Mouse (Mus musculus) mesoderm, embryonic 11.5 days (tissue): Measurements from ENCODE around the gene Vrk1.

Experiments
- DNase-seq: peaks from one replicate; pipeline ENCODE4 v3.0.0-alpha.2; 2012; ENCODE audit warnings: low read depth, low spot score

Gene Vrk1

DNA sequence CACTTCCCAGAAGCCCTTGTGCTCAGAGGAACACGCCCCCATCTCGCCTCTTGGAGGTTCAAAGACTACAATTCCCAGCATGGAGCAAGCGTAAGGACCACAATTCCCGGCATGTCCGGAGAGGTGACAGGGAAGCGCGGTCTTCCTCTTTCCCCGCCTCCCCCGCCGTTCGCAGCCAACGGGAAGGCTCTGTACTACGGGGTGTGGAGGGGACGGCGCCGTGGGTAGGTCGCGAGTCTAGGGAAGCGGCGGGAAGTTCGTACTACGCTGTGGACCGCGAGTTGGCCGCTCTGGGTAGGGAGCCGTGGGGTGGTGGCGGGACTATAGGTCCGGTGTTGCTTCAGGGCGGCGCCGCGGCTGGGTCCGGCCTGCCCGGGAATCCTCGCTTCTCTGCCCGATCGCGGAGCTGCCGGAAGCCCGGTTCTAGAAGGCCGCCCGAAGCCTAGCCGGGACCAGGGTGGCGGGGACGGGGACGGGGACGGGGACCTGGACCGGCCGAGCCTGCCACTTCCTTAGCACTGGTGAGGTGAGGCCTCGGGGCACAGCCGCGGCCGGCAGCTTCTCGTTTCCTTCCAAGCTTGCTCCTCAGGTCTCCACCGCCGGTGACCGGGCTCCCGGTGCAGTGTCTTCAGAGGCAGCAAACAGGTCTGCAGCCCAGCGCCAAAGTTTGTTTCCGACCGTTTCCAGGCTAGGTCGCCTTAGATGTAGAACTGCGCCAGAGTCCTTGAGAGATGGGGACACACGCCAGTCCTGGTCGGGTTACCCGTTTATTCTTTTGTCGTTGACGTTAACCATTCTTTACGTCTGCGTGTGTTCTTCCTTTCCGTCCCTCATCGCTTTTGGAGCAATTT is at the start of gene Vrk1:
TSS of gene Vrk1 (plus strand) at position 164 of the 851 bp plus-strand sequence.
- peak; percentile 97 for DNase-seq

DNA sequence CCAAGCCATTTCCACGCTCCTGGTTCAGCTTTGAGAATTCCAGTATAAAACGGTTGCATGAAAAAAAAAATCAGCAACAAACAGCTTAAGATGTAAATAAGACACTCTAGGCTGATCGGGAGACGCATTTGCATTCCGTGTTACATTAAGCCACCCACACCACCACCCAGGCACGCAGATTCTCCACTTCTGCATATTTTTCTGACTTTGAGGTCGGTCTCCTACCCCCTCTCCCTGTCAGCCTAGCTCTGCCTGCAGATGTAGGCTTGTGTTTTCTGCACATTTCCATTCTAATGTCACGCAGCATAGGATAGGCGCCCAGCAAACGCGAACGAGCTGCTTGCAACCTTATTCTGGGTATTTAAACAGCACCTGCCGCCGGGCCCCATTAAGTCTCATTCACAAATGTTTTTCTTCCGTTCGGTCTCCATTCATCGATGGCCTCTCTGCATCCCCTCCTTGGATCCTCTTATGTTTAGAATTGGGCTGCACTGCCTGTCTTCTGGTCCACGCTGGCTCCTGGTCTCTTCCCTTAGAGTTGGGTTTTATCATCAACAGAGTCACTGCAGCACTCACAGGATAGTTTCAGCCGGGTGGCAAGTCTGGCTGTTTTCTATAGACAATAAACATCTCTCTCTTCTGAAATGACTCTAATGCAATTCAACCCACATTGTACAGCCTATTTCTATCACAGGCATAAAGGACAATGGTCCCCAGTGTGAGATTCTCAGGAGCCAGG is 49.3 kb upstream of the Vrk1 start:
- no peak for DNase-seq

DNA sequence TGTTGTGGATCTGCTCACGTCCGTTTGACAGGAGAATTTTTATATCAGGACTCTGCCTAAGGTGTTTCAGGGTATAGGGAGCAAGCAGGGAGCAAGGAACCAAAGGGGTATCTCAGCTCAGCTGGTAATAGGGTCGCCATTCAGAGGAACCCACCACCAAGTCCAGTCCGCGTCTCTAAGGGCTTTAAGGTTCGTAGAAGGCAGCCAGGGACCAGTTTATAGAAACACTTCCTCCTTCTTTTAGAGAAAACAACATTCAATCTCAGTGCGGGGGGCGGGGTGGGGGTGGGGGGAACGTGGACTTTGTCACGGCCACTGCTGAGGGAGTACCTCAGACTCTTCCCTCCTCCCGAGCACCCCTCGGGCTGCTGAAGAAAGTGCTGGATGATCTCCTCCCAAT is 48.4 kb upstream of the Vrk1 start:
- DNase-seq, result no peak

DNA sequence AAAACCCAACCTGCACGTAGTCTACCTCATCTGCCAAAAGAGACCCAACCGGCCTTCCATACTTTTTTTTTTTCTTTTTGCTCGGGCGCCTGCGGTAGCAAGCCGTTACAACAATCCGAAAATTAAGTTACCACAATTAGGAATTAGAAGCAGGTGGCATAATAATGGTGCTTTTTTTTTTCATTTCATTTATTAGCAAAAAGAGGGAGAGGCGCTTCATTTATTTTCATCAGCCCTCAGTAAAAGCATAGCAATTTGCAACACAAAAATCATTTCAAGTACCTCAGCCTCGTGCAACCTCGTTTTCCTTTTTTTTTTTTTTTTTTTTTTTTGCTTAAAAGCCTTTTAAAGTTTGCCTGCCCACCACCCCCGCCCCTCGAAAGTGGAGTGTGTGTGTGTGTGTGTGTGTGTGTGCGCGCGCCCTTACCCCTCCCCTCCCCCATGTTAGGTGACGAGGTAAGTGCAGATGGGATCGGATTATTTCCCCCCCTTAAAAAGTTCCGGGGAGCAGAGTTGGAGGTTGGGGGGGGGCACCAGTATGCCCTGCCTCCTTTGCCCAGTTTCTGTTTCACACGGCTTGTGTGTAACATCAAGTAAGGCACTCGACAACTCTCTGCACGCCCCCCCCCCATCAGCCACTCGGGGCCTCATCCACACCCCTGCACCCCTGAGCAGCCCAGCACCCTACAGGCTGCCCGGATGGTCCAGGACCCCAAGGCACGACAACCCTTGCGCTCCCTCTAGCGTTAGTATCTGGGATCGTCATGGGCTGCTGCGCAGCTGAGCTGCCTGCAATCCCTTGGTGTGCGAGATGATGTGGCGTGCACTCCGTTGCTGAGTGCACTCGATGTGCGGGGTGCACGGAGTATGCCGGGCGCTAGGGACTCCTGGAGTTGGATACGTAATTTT is 47.7 kb upstream of the Vrk1 start:
- peak; percentile 93 for DNase-seq

DNA sequence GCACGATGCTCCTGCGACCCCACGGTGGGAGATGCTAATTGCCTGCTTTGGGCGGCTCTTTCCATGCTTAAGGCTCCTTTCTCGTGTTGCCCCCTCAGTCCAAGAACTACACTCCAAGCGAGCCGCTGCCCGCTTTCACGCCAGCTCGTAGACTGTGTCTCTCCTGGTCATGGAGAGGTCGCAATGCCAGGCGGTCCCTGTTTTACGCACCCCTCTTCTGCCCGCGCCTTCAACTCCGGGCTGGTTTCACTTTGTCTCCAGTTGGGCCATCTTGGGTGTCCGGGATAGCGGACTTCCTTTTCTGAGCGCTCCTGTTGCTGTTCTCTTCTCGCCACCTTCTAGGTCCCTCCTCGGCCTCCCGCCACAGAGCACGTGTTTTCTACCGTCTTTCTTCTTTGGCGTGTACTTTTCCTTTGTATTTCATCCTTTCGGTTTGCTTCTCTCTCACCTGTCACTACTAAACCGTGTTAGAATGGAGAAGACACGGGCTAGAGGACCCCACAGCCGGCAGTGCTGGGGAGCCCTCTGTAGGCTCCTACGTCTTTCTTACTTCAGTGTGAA is 46.9 kb upstream of the Vrk1 start:
- DNase-seq, result no peak

DNA sequence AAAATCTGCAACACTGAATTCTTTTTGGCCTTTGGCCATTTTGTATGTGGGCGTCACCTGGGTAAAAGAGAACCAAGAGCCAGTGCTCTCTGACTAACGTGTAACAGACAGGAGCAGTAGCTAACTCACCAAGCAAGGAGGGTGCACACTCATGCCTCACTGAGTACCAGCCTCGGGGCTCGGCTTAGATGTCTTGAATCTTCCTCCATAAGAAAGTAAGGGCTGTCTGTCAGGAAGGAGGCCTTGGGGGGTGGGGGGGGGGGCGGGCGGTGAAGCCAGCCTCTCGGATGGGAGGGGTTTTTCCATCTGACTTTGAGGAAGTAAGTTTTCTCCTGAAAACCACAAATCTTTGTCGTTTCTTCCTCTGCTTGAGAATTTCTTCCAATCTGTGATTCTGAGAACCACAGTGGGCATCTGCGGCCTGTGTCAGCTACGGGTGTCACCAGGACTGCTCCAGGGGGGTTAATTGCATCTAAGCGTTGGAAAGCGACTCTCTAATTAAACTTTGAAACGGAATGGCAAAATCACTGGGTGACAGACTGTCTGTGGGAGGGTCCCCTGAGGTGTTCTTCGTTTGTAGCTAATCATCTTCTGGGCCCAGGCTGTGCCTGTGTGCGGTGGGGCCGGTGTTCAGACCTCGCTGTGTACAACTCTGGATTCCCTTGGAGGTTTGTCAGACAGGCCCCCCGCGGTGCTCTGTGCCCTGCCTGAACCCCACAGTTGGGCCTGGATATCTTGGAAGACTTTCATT is 43.0 kb upstream of the Vrk1 start:
- DNase-seq, result no peak

DNA sequence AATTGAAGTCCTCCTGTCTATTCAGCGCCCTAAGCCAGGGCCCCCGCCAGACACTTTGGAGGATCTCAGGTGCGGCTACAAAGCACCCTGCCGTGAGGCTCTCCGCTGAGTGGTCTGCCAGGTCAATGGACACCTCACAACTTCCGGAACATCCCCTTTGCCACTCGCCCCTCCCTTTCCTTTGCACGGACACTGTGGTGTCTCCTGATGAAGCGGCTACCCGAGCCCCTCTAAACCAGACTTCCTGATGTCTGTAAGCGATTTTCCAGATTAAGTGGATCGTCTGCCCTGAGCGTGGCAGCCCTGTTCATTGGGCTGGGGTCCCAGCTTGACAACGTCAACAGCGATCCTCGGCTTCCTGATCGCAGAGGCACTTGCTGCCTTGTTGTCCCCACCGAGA is 42.2 kb upstream of the Vrk1 start:
- peak; percentile 50 for DNase-seq

DNA sequence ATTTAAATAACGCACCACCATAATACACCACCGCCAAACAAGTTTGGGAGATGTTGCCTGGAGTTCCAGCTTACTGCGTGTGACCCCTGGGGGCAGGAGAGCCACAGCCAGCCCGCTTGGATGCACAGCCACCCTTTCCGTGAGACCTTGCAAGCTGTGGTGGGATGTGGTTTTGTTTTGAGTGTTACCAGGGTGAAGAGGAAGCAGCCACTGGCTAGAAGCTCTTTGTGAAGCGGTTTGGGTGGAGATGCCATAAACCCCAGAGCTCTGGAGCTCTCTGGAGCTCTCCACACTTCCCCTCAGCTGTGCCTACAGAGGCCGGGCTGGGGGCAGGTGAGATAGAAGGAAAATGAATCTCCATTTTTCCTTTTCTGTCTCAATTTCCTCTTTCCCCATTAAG is 38.8 kb upstream of the Vrk1 start:
- no peak for DNase-seq

DNA sequence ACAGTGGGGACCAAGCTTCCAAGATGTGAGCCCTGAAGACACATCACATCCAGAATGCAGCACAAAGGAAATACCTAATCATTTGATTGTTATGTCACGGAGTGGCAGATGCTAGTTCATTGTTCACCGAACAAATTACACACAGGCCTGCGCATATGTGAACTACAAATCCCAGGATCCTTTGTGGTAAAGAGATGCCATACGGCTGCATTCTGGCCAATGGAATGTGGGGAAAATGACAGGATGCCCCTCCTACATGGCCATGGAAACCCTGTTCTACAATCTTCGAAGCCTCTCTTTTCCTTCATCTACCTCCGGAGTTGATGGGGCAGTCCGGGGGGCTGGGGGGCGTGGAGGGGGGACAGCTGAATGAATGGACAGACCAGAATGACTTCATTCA is 37.4 kb upstream of the Vrk1 start:
- no peak for DNase-seq

DNA sequence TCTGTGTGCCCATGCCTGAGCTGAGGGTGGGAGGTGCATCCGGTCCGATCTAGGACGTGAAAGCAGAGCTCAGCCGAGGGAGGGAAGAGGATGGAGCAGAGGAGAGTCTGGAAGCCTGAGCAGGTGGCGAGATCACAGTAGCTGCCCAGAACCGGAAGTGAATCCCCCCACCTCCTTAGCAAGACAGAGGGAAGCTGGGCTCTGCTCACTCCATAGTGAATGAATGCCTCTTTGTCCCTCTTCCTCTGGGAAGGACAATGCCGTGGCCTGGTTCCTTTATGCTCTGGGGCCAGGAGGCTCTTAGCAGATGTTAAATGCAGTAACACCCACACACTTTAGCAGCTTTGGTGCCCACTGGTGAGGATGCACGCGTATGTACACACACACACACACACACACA is 36.3 kb upstream of the Vrk1 start:
- peak; percentile 69 for DNase-seq

DNA sequence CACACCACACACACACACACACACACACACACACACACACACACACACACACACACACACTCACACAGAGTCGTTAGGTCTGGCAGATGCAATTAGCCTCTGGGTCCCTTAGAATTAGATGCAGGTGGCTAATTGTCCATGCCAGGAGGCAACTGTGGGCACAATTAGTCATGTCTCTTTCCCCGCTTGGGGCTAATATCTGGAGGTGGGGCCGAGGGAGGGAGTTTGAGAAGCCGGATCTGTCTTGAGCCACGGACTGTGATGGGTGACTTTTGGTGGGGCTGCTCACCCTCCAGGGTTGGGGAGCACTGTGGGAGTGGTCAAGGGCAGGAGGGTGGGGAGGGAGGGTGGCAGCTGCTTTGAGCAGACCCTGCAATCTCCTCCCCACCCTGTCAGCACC is 35.9 kb upstream of the Vrk1 start:
- DNase-seq, result peak; percentile 24

DNA sequence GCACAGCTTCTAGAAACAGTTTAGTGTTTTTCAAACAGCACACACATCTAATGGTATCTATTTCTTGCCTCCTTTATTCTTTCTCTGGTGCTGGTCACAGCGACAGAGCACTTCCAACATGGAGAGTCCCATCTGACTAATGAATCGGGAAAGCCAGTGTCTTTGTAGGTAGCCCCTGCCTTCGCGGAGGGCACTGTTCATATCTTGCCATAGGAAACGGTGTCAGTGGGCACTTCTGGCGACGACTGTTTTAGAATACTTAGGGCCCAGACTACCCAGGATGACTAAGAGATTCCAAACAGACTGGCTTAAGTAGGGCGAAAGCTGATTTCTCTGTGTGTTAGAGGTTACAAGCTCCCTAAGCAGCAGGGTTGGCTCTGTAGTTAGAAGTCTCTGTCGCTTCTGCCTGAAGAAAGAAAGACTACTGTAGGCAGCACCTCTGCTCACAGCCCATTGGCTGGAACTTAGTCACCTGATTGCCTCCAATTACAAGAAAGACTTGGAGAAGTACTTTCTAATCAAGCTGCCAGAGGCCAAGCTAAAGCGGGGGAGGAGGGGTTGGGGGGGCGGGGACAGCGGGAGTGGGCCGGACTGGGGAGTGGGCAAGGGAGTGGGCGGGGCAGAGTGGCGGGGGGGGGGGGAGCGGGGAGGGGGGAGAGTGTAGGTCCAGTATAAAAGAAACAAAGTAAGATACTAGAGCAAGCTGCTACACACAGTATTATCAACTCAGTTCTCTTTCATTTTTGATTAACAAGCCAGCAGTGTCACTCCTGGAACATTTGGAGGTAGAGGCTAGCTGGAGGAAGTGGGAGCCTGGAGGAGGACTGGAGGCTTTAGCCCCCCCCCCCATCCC is 28.7 kb upstream of the Vrk1 start:
- no peak for DNase-seq

DNA sequence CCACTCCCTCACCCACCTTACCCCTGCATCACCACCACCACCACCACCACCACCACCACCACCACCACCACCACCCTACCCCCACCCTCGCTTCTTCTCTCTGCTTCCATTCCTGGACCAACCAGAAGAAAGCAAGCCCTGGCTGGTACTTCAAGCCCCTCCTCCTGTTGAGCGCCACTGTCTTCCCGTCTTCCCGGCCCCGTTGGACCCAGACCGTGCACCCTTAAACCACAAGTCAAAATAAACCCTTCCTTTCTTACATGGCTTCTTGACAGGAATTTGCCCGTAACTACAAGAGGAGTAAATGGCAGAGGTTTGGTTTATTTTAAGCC is 28.1 kb upstream of the Vrk1 start:
- no peak for DNase-seq

DNA sequence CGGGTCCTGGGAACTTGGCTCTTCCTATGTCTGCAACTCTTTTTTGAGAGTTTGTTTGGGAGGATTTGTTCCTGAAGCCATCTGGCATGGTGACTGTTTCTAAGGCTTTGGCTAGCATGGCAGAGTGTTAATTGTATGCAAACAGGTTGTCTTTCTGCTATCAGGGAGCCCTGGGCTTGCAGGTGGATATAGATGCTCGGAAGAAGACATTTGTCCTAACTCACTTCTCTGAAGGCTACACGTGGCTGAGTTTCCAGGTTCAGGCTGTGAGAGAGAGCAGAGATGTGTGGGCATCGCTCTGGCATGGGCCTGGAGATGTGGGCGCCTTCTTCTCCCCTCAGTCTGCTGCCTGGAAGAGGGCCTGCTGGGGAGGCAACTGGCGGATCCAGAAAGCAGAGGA is 27.4 kb upstream of the Vrk1 start:
- DNase-seq, result no peak

DNA sequence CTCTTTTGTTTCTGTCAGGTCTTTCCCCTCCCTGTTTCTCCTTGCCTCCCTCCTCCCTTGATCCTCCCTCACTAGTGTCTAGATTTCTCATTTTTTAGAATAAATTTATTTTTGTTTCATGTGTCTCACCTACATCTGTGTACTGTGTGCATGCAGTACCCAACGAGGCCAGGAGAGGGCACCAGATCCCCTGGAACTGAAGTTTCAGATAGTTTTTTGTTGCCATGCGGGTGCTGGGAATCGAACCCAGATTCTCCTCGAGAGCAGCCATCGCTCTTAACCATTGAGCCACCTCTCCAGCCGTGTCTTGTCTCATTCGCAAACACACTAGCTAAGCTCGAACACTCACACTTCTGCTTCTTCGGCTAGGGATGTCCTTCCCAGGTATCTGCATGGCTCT is 26.5 kb upstream of the Vrk1 start:
- no peak for DNase-seq

DNA sequence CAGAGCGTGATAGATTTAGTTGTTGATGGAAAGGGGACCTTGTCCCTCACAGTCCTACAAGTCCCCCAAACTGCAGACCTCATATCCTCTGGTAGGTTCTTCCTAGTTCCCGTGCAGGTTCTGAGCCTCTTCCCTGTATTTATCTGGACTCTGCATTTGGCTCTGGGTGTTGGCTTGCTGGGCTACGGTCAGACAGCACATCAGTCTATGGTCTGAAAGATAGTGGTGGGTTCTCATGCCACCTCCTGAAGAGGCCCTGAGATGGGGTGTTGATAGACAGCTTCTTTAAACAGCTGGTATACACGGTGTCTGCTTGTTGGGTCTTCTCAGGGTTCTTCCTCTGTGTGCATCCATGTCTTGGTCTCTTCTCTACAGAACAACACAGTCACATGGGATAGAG is 21.6 kb upstream of the Vrk1 start:
- DNase-seq, result no peak

DNA sequence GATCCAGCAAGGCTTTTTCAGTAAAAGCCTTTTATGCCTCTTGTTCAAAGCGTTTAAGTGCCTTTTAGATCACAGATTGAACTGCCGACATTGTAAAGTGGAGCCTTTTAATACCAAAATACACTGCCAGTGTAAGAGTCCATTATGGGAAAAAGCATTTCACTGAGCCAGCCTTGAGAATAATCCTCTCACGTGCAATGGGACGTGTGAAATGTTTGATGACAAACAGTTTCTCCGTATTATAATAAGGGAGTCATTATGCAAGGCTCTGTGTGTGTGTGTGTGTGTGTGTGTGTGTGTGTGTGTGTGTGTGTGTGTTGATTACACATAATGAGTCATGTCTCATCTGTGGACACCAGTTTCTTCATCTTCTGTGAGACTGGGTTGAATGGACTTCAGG is 17.3 kb upstream of the Vrk1 start:
- DNase-seq, result no peak

DNA sequence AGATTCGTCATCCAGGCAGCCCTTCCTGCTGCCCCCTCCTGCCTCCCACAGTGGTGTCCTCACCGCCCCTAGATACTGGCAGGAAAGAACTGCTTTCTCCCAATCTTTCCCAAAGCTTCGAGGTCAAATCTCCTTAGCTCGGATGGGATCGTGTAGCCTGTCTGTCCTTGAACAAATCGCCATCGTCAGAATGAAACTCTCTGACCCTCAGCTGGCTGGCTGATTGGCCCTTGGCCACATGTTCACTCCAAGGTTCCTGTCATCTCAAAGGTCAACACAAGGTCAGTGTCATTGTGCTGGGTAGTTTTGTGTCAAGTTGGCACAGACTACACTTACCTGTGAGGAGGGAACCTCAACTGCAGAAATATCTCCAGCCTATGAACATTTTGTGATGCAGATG is 16.7 kb upstream of the Vrk1 start:
- DNase-seq, result no peak

DNA sequence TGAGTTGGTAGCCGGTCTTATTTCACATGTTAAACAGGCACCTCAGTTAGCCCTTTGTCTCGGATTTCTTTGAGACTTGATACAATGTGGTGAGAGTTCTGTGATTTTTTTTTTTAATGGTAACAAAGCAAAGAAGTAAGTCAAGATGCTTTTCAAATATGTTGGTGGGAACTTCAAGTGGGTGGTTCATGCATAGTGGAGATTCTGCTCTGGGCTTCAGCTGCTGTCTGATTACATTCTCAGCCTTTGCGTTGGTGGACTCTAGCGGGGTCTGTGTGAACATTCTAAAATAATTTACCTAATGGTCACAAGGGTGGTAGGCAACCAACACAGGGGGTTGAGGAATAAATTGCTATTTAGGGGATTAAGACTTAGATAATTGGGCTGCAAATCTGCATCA is 14.1 kb upstream of the Vrk1 start:
- DNase-seq, result no peak
